Mouse (Mus musculus): ENCODE results near the gene Prl7a1. TPM values are rescaled to one million over a fixed set of nuclear protein-coding genes. Genes with fewer than 3 reads are reported as not detected.

The Prl7a1 gene
- not detected for total RNA-seq (2021)
- long read RNA-seq, experiment 1 = 0 reads
- long read RNA-seq, experiment 2 = 0 reads

- no peak for DNase-seq (ENCODE audit: low spot score in 2 of 2)
Measured at GRCm38 (mm10) chr13:27642393-27642792, at the start of gene Prl7a1. Prl7a1 (minus strand) TSS chr13:27642493.

GRCm38 (mm10) chr13:27667936-27668335, 25.6 kb upstream of the Prl7a1 start, which contains the start of gene Prl7a2:
Prl7a2 (minus strand) TSS chr13:27668036.
- no peak for DNase-seq (ENCODE audit: low spot score in 2 of 2)

GRCm38 (mm10) chr13:27660747-27661146, 18.5 kb upstream of the Prl7a1 start:
- DNase-seq (ENCODE audit: low spot score in 2 of 2) = no peak

GRCm38 (mm10) chr13:27610482-27610881, 31.8 kb downstream of the Prl7a1 start, which contains the start of gene Prl7b1:
Prl7b1 (minus strand) TSS chr13:27610582.
- DNase-seq (ENCODE audit: low spot score in 2 of 2) = no peak

Other genes starting within 250 kb of the Prl7a1 start
- not detected for gene Prl8a6, start 203.8 kb downstream of the Prl7a1 start, total RNA-seq (2021)
- not detected for gene Prl8a8, start 129.3 kb downstream of the Prl7a1 start, total RNA-seq (2021)
- gene Prl8a9, start 77.9 kb downstream of the Prl7a1 start, total RNA-seq (2021) = not detected
- gene Prl8a1, start 60.3 kb downstream of the Prl7a1 start, total RNA-seq (2021) = not detected
- not detected for gene Prl7b1, start 31.9 kb downstream of the Prl7a1 start, total RNA-seq (2021)
- gene Prl7a2, start 25.5 kb upstream of the Prl7a1 start, total RNA-seq (2021) = not detected
- not detected for gene Prl7d1, start 74.2 kb upstream of the Prl7a1 start, total RNA-seq (2021)
- not detected for gene Prl7c1, start 138.3 kb upstream of the Prl7a1 start, total RNA-seq (2021)
- gene Prl2a1, start 159.2 kb upstream of the Prl7a1 start, total RNA-seq (2021) = not detected
- not detected for gene Prl2c1, start 206.8 kb upstream of the Prl7a1 start, total RNA-seq (2021)

Measured in gastrocnemius, postnatal 4 days (tissue).